Mouse (Mus musculus): ENCODE data around the gene Ch25h.

The Ch25h gene

DNA sequence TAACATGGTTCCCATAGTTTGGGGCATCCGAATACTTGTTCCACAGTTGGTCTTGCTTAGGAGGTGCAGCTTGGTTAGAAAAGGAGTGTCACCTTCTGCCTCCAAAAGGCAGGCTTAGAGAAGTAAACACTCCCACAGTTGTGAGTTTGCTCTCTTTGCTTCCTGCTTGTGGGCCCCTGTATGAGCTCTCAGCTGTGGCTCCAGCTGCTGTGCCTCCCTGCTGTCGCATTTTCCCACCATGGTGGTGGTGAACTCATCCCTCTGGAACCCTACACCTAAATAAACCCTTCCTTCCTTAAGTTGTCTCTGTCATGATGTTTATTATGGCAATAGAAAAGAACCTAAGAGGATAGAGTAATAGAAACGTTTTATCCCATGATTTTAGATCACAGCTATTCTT lies 6.2 kb downstream of the Ch25h start:
- DNase-seq (ENCODE audit: low spot score) = no peak

DNA sequence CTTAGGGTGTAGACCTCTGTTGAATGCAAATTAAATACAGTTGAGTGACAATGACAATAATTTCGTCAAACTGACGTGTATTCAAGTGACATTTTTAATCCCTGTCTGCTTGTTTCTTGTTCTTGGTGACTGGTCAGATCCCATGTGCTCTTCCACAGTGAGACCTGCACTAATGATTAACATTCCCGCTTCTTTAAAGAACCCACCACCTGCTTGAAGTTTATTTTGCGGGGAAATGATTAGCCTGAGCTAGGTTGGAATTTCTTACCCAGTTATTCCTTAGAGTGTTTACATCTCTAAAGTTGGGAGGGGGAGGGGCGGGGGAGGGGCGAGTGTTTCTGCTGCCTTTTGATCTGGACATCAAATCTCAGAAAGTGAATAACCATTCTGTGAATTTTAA lies 6.7 kb downstream of the Ch25h start:
- no peak for DNase-seq (ENCODE audit: low spot score)

DNA sequence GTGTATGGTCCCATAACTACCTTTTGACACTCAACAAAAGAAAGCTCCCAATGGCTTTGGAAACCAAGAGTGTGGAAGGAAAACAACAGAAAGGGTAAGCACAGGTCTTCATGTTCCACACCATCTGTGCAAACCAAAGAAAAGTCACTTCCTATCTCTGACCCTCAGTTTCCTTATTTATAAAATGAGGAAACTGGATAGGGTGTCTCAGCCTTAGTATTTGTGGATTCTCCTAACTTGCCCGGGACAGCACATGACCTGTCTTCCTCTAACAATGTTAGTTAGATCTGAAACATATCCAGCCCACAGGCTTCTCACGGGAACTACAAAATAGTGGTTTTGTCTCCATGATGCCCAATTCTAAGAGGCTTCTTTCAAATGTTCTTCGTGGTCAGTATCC lies 10.5 kb downstream of the Ch25h start:
- DNase-seq (ENCODE audit: low spot score) = no peak

DNA sequence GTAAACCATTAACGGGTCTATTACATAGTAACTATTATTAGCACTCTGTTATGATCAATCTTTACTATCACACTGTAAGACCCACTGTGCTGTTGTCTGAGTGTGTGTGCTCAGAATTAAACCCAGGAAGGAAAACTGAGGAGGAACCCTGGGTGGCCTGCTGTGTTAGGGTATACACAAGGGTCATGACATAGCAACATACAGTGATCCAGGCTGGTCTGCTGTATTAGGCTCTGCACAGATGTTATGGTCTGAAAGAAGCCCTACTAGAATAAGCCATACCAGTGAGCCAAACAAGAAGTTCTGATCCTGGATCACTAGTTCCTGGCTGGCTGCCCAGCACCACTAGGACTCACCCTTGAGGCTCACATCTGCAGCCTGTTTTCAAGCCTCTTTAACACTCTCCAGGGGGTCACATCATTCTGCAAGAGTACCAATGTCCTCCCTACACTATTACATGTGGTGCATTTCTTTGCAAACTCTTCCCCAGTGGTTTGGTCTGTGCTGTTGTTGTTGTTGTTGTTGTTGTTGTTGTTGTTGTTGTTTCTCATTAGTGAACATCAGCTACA lies 13.4 kb downstream of the Ch25h start:
- no peak for DNase-seq (ENCODE audit: low spot score)

DNA sequence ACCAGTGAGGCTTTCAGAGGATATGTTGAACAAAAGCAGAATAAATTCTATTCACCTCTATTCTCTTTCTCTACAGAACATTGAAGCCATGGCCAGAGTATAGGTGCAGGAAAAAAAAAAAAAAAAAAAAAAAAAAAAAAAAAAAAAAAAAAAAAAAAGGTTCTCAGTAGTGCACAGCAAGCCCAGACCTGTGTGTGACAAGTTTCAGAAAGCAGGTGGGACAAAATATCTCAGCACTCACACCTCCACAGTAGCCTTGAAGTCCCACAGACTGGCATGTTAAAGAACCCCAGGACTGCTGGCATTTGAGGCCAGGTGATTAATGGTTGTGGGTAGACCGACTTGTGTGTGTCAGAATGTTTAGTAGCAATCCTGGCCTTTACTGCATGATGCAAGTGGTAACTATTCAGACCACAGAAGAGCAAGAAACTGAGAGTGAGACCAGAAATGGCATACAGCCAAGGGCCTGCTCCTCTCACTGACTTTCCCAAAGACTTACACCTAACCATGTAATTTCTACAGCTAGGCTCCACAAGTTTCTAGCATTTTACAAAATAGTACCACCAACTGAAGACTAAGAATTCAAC lies 24.1 kb downstream of the Ch25h start:
- no peak for DNase-seq (ENCODE audit: low spot score)

DNA sequence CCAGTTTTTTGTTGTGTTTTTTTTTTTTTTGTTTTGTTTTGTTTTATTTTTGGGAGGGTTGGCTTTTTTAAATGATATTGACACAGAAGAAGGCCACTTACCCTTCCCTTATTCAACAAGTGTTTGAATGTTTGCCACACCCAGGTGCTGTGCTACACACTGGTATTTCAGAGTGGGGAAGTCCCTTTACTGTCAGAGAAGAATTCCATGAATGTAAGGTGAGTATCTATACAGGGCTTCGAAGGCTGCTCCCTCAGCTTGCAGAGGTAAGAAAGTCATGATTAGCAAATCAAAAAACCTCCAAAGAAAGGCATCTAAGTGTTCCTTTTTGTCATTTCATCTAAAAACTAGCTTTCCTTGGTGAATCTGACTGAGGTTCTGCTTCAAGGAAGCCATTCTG lies 26.1 kb downstream of the Ch25h start:
- DNase-seq (ENCODE audit: low spot score) = no peak

DNA sequence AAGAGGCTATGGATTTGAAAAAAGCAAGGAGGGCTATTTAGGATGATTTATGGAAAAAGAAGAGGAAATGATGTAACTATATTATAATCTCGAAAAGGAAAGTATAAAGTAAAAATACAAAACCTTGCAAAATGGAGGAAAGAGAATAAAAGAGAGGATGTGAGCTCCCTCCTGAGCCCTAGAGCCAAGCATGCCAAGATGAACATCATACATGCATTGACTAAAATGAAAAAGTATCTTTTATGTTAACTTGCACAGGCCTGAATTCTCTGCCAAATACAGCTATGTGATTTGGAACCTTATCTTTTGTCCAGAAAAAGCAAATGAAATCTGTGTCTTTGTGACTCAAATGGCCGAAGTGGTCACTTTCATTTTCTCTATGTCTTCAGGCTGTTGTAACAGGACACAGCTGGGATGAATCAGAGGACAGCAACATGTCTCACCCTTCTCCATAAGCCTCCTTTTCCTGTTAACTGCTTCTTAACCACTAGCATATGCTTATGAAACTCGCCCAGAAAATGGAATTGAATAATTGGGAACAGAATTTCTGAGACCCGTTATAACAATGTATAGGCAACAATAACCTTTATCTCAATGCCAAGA lies 29.5 kb downstream of the Ch25h start:
- peak; percentile 72 for DNase-seq (ENCODE audit: low spot score)

DNA sequence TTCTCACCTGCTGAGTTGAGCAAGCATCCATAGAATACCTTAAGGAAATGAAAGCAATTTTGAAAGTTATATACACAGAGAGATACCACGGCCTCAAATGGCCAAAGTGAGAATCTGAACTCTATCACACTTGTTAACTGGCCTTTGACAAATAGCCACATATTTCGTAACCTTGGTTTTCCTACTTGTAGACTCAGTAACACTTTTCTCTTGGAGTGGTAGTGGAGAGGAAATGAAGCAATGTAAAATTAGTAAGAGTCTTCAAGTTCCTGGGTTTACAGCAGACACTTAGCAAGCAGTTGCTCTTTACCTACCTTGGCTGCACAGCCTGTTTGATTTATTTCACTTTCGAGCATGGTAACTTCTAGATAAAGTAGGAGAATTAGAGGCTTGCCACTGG lies 30.2 kb downstream of the Ch25h start:
- peak; percentile 79 for DNase-seq (ENCODE audit: low spot score)

DNA sequence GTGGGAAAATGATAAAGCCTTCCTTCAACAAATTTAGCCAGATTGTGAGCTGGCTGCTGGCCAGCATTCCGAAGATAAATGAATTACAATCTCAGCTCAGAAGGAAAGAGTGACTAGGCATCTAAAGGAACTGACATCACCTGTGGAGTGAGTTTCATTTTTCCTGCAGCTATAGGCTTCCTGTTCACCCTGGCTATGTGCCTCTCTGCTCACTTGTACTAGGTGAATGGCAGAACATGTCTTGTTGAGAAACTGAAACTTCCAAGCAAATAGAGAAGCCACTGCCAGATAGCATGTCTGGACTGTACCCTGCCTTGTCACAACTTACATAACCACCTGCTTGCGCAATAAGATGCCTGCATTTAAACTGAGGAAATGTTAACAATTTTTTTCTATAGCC lies 33.0 kb downstream of the Ch25h start:
- peak; percentile 83 for DNase-seq (ENCODE audit: low spot score)

DNA sequence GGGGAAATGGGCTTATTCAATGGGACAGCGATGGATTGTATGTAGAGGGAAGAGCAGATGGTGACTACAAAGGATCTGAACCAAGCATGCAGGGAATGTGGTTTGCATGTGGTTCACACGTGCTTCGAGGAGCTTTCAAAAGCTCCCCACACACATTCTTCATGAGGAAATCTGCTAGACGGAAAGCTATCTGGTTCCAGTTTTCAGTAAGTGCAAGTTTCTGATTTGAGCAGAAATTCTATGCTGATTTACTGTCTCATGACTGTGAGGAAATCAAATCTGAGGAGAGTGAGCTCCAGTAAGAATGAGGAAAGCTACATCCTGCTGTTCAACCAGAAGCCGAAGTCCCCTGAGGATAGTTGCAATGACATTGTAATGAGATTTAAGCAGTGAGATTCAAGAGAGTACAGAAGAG lies 39.8 kb downstream of the Ch25h start:
- peak; percentile 46 for DNase-seq (ENCODE audit: low spot score)

DNA sequence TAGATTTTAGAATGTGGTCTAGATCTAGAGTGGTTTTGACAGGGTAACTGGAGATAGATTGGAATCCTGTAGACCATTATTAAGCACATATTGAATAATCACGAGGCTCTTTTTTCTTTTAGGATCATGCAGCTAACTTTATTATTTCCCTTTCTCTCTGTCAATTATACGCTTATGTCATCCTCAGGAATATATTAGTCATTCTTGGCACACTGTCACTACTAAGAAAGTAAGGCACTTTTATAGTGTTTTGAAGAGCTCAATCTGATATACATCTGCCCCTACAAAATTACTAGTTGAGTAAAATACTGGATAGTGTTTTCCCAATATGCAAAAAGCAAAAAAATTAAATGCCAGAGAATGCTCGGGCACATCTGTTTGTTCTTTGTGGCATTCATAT lies 43.6 kb downstream of the Ch25h start:
- no peak for DNase-seq (ENCODE audit: low spot score)

DNA sequence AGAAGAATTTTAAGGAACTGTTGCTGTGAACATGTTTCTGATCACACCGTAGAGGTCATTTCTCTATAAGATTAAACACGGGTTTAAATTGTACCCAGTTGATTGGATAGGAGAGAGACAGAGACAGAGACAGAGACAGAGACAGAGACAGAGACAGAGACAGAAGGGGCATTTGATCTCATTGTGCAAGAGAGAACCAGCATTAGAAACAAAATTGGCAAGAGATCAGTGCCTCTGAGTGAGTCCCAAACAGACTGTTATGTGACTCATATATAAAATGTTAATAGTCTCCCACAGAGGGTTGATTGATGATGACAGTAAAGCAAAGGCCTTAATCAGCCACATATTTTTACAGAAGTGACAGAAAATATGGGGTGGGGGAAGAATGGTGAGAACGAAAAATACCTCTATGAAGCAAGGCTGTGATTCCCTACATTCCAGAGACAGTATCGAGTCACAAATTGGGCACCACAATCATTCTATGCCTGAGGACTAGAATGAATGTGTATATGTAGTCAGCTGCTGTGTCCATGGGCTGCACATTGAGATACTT lies 51.1 kb downstream of the Ch25h start:
- DNase-seq (ENCODE audit: low spot score) = no peak
